Mouse (Mus musculus) liver, embryonic 13.5 days (tissue): Measurements from ENCODE around the gene Slc30a3. TPM values are rescaled to one million over a fixed set of nuclear protein-coding genes. Genes with fewer than 3 reads are reported as not detected.
"Not testable (repeated sequence)": the region's sequence is repeated elsewhere in the genome, so short reads cannot be mapped to it uniquely, and the experiment has no call there.

Experiments used
- ATAC-seq: fragments of 200-750 bp; cut with Nextera tagmentation; 2 replicates; pipeline ENCODE4 v1.8.0; 2017; ENCODE audit warnings: low read depth, mild to moderate bottlenecking, moderate number of reproducible peaks, moderate library complexity
- DNase-seq: peaks from one replicate; pipeline ENCODE4 v3.0.0; 2022
- H3K27ac ChIP-seq: fragments of 300-500 bp; sonication (generic); 2 replicates; pipeline ENCODE4 v1.5.1; 2015; ENCODE audit warnings: moderate library complexity, mild to moderate bottlenecking, inconsistent platforms
- H3K27me3 ChIP-seq: fragments of 300-500 bp; sonication (generic); 2 replicates; pipeline ENCODE4 v1.6.1; 2015; ENCODE audit warnings: mild to moderate bottlenecking, inconsistent platforms
- H3K36me3 ChIP-seq: fragments of 300-500 bp; sonication (generic); 2 replicates; pipeline ENCODE4 v1.6.1; 2015; ENCODE audit warnings: mild to moderate bottlenecking, inconsistent platforms
- H3K4me1 ChIP-seq: fragments of 300-500 bp; sonication (generic); replicated peaks from 2 replicates; pipeline ENCODE4 v1.6.1; 2015; ENCODE audit warnings: inconsistent platforms
- H3K4me2 ChIP-seq: fragments of 300-500 bp; sonication (generic); 2 replicates; pipeline ENCODE4 v1.6.1; 2015; ENCODE audit warnings: inconsistent platforms, mild to moderate bottlenecking, moderate library complexity
- H3K4me3 ChIP-seq: fragments of 300-500 bp; sonication (generic); replicated peaks from 2 replicates; pipeline ENCODE4 v1.5.1; 2015; ENCODE audit warnings: mild to moderate bottlenecking, inconsistent platforms
- H3K9ac ChIP-seq: fragments of 300-500 bp; sonication (generic); 2 replicates; pipeline ENCODE4 v1.6.1; 2015; ENCODE audit warnings: mild to moderate bottlenecking, inconsistent platforms
- H3K9me3 ChIP-seq: fragments of 300-500 bp; sonication (generic); replicated peaks from 2 replicates; pipeline ENCODE4 v1.6.1; 2016; ENCODE audit warnings: inconsistent platforms
- WGBS: fragments of 180-500 bp; shearing (Covaris S2); methylation state at CpG from one replicate; pipeline ENCODE4 v1.1.7; 2015; ENCODE audit not compliant: insufficient replicate concordance; 5-methylcytosine and 5-hydroxymethylcytosine counted together
- polyA plus RNA-seq: library from polyadenylated mRNA; unstranded; fragments of >200 nt; fragmentation: Nextera tagmentation; extraction: Ambion mirVana; gene quantifications from 2 replicates; pipeline ENCODE4 v1.2.1, GENCODE M21; 2015

Gene Slc30a3
- polyA plus RNA-seq, 1 experiment from 2014 or later, result 0.36 TPM

GRCm38 (mm10) chr5:31046416-31046815, 61.6 kb downstream of the Slc30a3 start:
- Histone ChIP-seq H3K27ac (no peak overlapping the region), H3K9ac (no peak overlapping the region), H3K4me3 (no peak overlapping the region), H3K4me2 (no peak overlapping the region), H3K4me1 (peaks cover 27% of the 10 kb centered on the region), H3K9me3 (no peaks in the 10 kb centered on the region), H3K36me3 (peaks cover 17% of the 10 kb centered on the region; the same call in 1 of the 2 replicates), H3K27me3 (no peaks in the 10 kb centered on the region)
- DNase-seq (no peak), ATAC-seq (no peak)
- WGBS, result 85% methylated on average over 6 of the region's 6 CpGs

GRCm38 (mm10) chr5:31038171-31038845, 69.7 kb downstream of the Slc30a3 start:
- 83% methylated on average over 7 of the region's 7 CpGs for WGBS
- Histone ChIP-seq H3K9me3 (no peaks in the 10 kb centered on the region), H3K4me3 (no peak overlapping the region), H3K4me2 (no peak overlapping the region), H3K36me3 (peaks cover 46% of the 10 kb centered on the region; the same call in 1 of the 2 replicates), H3K9ac (no peak overlapping the region), H3K27me3 (no peaks in the 10 kb centered on the region), H3K27ac (no peak overlapping the region), H3K4me1 (0 out of 2 replicates have a peak, but pooled peaks cover 5% of the 10 kb centered on the region)
- no peak for ATAC-seq
- no peak for DNase-seq

GRCm38 (mm10) chr5:31036556-31036955, 71.5 kb downstream of the Slc30a3 start:
- peak; percentile 53 for ATAC-seq
- H3K27me3 ChIP-seq, H3K4me3 ChIP-seq, H3K9me3 ChIP-seq, H3K4me1 ChIP-seq, H3K27ac ChIP-seq, H3K9ac ChIP-seq, DNase-seq, H3K4me2 ChIP-seq: not testable (repeated sequence)
- H3K36me3 ChIP-seq, result peaks cover 35% of the 10 kb centered on the region; the same call in 1 of the 2 replicates
- WGBS, result 75% methylated on average over 11 of the region's 11 CpGs

Other genes with a start within 250 kb of the Slc30a3 start
- 40.8 and 47.7 TPM in 2 replicates for gene Tmem214, start 240.2 kb downstream of the Slc30a3 start, polyA plus RNA-seq
- gene Agbl5, start 219.5 kb downstream of the Slc30a3 start, polyA plus RNA-seq, result 4.3 and 5.3 TPM in 2 replicates
- gene Ost4, start 200.4 kb downstream of the Slc30a3 start, polyA plus RNA-seq, result 342 and 377 TPM in 2 replicates
- 41.6 and 42.7 TPM in 2 replicates for gene Emilin1, start 194.8 kb downstream of the Slc30a3 start, polyA plus RNA-seq
- 33.9 and 37.6 TPM in 2 replicates for gene Khk, start 186.8 kb downstream of the Slc30a3 start, polyA plus RNA-seq
- gene Cgref1, start 162.6 kb downstream of the Slc30a3 start, polyA plus RNA-seq, result 5.4 and 5.6 TPM in 2 replicates
- 91.6 and 97.5 TPM in 2 replicates for gene Preb, start 147.9 kb downstream of the Slc30a3 start, polyA plus RNA-seq
- gene Tcf23, start 139.6 kb downstream of the Slc30a3 start, polyA plus RNA-seq, result 0.03 and 0.07 TPM in 2 replicates
- gene Atraid, start 59.9 kb downstream of the Slc30a3 start, polyA plus RNA-seq, result 46.7 and 50.3 TPM in 2 replicates
- 4.0 and 4.7 TPM in 2 replicates for gene Slc5a6, start 59.3 kb downstream of the Slc30a3 start, polyA plus RNA-seq
- 20.1 and 25.5 TPM in 2 replicates for gene Cad, start 53.5 kb downstream of the Slc30a3 start, polyA plus RNA-seq
- gene Dnajc5g, start 2.0 kb downstream of the Slc30a3 start, polyA plus RNA-seq, result not detected in 2 replicates
- gene Trim54, start 8.5 kb upstream of the Slc30a3 start, polyA plus RNA-seq, result 0.13 TPM in 2 replicates
- not detected in 2 replicates for gene Ucn, start 30.6 kb upstream of the Slc30a3 start, polyA plus RNA-seq
- gene Mpv17, start 46.0 kb upstream of the Slc30a3 start, polyA plus RNA-seq, result 18.9 and 19.9 TPM in 2 replicates
- gene Gm29609, start 71.7 kb upstream of the Slc30a3 start, polyA plus RNA-seq, result 0.36 and 0.52 TPM in 2 replicates
- gene Gtf3c2, start 71.9 kb upstream of the Slc30a3 start, polyA plus RNA-seq, result 31.5 and 37.0 TPM in 2 replicates
- gene Snx17, start 85.0 kb upstream of the Slc30a3 start, polyA plus RNA-seq, result 49.6 and 49.7 TPM in 2 replicates
- gene Eif2b4, start 85.2 kb upstream of the Slc30a3 start, polyA plus RNA-seq, result 57.1 and 64.0 TPM in 2 replicates
- gene Zfp513, start 94.1 kb upstream of the Slc30a3 start, polyA plus RNA-seq, result 2.3 and 2.6 TPM in 2 replicates
- gene Ppm1g, start 112.5 kb upstream of the Slc30a3 start, polyA plus RNA-seq, result 169 and 174 TPM in 2 replicates
- gene Nrbp1, start 132.6 kb upstream of the Slc30a3 start, polyA plus RNA-seq, result 47.7 and 54.7 TPM in 2 replicates
- gene Gm9970, start 133.0 kb upstream of the Slc30a3 start, polyA plus RNA-seq, result not detected in 2 replicates
- gene Krtcap3, start 143.5 kb upstream of the Slc30a3 start, polyA plus RNA-seq, result 3.4 and 4.4 TPM in 2 replicates
- 4.4 and 6.7 TPM in 2 replicates for gene Ift172, start 182.9 kb upstream of the Slc30a3 start, polyA plus RNA-seq
- 5.8 and 6.7 TPM in 2 replicates for gene Fndc4, start 187.8 kb upstream of the Slc30a3 start, polyA plus RNA-seq
- 10.8 and 13.8 TPM in 2 replicates for gene Gckr, start 189.2 kb upstream of the Slc30a3 start, polyA plus RNA-seq